Mouse (Mus musculus) forelimb bud, embryonic 11.5 days (tissue): ENCODE results near the gene Togaram2.
"Not testable (repeated sequence)": the region's sequence is repeated elsewhere in the genome, so short reads cannot be mapped to it uniquely, and the experiment has no call there.

Source experiments
- DNase-seq: peaks from one replicate; pipeline ENCODE4 v3.0.0-alpha.2; 2012; ENCODE audit warnings: low read depth, low spot score

Gene Togaram2

GRCm38 (mm10) chr17:71730655-71731054, 57.6 kb downstream of the Togaram2 start:
- no peak for DNase-seq

DNA sequence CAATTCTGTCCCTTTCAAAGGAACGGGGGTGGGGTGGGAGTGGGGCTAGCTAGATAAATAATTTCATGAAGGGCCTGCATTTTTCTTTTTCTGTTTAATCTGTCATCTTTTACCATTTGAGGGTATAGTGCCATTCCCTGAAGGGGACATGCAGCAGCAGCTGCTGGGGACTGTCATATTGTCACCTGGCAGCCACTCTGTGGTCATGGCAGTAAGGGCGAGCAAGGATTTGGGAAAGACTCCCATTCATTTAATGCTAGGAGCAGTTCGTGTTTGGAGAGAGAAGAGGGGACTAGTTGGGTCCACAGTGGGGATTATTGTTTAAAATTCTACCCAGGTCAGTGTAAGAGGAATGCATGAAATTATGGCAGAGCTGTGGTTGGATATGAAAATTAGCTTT, 63.4 kb downstream of the Togaram2 start:
- no peak for DNase-seq

DNA sequence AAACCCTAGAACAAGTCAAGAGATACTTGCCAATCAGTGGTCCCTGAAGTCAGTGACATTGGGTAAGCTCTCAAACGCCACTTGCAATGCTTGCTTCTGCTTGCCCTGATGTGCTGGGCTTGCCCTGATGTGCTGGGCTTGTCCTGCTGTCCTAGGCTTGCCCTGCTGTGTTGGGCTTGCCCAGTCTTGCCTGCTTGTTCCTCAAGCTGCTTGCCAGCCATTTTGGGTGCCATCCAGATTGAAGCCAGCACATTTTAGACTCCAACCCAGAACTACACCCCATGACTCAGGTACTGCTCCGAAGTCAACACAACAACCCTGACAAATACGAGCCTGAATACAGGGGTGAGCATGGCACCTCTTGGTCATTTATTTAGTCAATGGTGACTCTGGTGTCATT, 69.1 kb downstream of the Togaram2 start:
- DNase-seq: no peak

DNA sequence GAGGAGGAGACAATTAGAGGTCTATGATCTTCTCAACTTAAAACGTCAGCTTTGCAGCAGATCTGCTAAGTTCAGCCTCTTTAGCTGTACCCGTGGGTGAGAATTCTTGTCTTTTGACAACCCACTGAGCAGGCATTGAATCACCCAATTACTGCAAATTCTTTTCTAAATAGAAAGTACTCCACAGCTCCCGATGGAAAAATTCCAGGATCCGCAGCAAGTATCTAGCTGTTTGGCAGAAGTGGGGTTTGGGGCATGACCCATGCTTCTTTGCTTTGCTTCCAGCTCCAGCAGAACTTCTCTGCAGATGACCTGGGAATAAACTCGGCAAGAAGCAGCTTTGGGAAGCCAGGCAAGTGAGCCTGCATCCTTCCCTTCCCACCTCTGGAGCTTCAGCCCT, 69.9 kb downstream of the Togaram2 start:
- no peak for DNase-seq

- no peak for DNase-seq
Measured at GRCm38 (mm10) chr17:71746114-71746513, 73.1 kb downstream of the Togaram2 start.

DNA sequence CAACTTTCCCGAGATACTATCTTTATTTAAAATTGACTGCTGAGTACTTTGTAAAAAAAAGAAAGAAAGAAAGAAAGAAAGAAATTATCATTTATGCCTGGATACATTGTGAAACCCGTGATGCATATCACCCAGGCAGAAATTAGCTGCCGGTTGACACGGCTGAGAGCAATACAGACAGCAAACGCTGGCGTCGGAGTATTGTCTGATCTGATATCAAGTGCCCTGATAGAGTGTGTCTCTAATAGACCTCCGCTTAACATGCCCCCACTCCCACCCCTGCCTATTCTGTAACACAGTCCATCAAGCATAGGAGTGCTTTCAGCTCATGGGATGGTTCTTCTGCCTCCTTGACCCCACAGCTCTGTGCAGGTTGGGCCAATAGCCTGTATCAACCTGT, 74.5 kb downstream of the Togaram2 start:
- no peak for DNase-seq

DNA sequence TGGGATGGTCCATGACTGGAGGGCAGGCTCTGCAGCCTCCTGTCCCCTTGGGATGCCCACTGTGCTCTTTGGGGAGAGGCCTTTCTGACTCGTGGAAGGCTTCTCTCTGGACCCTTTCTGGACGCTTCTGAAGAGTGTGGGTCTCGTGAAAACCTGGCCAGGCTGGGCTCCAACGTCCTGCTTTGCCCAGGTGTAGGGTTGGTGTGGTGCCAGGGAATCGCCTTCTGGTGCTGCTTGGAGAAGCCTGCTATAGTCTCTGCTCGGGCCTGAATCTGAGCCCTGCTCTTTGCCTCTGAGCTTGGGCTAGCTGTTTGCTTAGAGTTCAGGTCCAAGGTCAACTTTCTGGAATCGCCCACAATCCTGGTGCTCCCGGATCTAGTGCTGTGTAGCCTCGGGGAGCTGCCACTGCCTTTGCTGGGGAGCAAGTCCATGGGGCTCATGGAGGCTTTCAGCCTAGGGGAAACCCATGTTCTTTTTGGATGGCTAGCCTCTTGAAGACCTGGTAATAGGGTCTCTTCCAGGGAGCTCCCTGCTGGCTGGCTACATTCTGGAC, 76.6 kb downstream of the Togaram2 start:
- DNase-seq: no peak

- no peak for DNase-seq
Measured at GRCm38 (mm10) chr17:71752831-71753230, 79.8 kb downstream of the Togaram2 start, which contains the start of gene Pcare. Pcare (minus strand) TSS chr17:71752894.

GRCm38 (mm10) chr17:71760536-71760935, 87.5 kb downstream of the Togaram2 start:
- no peak for DNase-seq

- DNase-seq: not testable (repeated sequence)
Measured at GRCm38 (mm10) chr17:71768173-71768572, 95.1 kb downstream of the Togaram2 start, which contains the start of gene Clip4. Clip4 (plus strand) TSS chr17:71768473.

DNA sequence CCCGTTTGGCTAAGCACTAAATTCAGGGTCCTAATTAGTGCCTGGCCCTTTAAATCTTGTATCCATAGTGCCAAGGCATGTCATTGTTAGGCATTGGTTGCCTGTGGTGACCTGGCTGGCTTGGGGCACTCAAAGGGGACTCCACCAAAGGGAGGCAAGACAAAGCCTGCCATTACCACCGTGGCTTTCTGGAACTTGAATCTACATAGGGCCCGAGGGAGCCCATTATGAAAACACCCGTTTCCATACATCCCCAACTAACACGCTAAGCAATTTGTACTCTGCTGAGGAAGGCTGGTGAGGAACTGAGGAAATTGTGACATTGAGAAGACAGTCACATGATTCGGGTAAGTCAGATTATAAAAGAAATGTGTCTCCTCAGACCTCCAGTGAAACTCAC, 96.5 kb downstream of the Togaram2 start:
- no peak for DNase-seq

DNA sequence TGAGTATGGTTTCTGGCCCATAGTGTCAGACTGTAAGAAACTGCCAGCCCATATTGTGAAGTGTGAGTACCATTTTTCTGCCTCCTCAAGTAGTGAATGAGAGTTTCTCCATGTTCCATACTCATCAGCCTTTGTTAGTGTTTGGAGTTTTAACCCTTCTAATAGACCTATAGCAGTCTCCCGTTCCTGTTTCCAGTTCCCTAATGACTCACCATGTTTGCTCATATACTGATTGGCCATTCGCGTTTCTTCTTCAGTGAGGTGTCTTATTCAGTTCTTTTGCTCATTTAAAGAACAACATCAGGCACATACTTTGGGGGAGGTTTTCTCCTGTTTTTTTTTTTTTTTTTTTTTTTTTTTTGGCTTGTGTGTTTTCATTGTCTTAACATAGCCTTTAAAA, 97.6 kb downstream of the Togaram2 start:
- DNase-seq: no peak

- no peak for DNase-seq
Measured at GRCm38 (mm10) chr17:71774173-71774572, 101.1 kb downstream of the Togaram2 start.

DNA sequence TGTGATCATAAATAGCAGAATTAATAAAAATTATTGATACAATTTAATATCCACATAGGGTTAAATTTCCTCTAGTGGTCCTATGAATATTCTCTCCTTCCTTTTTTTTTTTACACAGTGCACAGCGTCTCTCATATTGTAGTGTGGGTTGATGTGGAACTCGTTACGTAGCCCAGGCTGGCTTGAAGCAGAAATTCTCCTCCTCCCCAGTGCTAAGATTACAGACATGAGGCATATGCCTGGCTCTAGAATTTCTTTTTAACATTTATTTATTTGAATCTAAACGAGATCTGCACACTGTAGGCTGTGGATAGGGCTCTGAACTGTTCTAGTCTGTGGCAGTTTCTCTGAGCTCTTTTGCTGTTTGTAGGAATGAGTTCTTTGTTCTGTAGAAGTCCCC, 102.2 kb downstream of the Togaram2 start:
- DNase-seq: no peak

DNA sequence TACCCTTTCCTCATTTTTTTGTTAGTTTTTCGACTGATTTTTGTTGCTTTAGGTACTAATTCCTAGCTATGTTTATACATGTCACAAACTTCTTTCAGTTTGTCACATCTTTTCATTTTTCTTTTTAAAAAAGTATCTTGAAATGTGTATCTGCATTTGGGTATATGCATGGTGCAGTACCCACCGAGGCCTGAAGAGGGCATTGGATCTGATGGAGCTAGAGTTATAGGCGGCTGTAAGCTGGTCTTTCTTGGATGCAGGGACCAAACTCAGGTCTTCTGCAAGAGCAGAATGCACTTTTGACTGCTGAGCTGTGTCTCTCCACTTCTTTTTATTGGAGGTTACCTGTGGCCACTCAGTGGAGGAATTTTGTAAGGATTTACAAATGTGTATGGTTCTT, 105.6 kb downstream of the Togaram2 start:
- DNase-seq: no peak
